Mouse (Mus musculus) bone marrow, adult 2 months (tissue): ENCODE results near the gene Trabd2b. TPM values are rescaled to one million over a fixed set of nuclear protein-coding genes. Genes with fewer than 3 reads are reported as not detected.

Source experiments
- H3K27ac ChIP-seq: fragments of 200-500 bp; 2 replicates; pipeline ENCODE4 v1.5.1; 2012; ENCODE audit warnings: low read depth, mild to moderate bottlenecking, control low read depth, inconsistent platforms, low read length; ENCODE audit not compliant: control insufficient read depth, poor library complexity, insufficient read depth
- H3K4me1 ChIP-seq: fragments of 200-500 bp; 2 replicates; pipeline ENCODE4 v1.6.1; 2011; ENCODE audit warnings: low read length; ENCODE audit not compliant: control insufficient read depth, insufficient read depth
- H3K4me3 ChIP-seq: fragments of 200-500 bp; replicated peaks from 2 replicates; pipeline ENCODE3; 2011; ENCODE audit warnings: mild to moderate bottlenecking, low read depth, low read length, control low read depth; ENCODE audit not compliant: control insufficient read depth
- CTCF ChIP-seq: fragments of 200-500 bp; IDR thresholded peaks from 2 replicates; pipeline ENCODE4 v1.5.1; 2011; ENCODE audit warnings: low read length, control low read depth; ENCODE audit not compliant: control insufficient read depth, insufficient read depth
- POLR2A ChIP-seq: fragments of 200-500 bp; IDR thresholded peaks from 2 replicates; pipeline ENCODE4 v1.6.1; 2011; ENCODE audit warnings: low read depth, mild to moderate bottlenecking, control low read depth, low read length, borderline replicate concordance; ENCODE audit not compliant: control insufficient read depth
- WGBS: fragments of 180-500 bp; shearing (Covaris S2); methylation state at CpG from one replicate; pipeline ENCODE4 v1.1.7; 2018; 5-methylcytosine and 5-hydroxymethylcytosine counted together
- polyA plus RNA-seq: library from polyadenylated mRNA; stranded (reverse); fragments of >200 nt; gene quantifications from 2 replicates; pipeline ENCODE4 v1.2.4, GENCODE M21; 2011; ENCODE audit warnings: low replicate concordance; ENCODE audit not compliant: missing spikeins, insufficient read depth, insufficient read length

Gene Trabd2b
- polyA plus RNA-seq, 1 experiment = not detected

GRCm38 (mm10) chr4:114442186-114442585 is 35.7 kb downstream of the Trabd2b start:
- Histone ChIP-seq H3K4me3 (no peak overlapping the region), H3K4me1 (no peaks in the 10 kb centered on the region), H3K27ac (no peak overlapping the region)
- TF ChIP-seq POLR2A = no peak
- no peak for TF ChIP-seq CTCF
- WGBS = 53% methylated on average over 2 of the region's 2 CpGs

- Histone ChIP-seq H3K4me1 (no peaks in the 10 kb centered on the region), H3K4me3 (no peak overlapping the region), H3K27ac (no peak overlapping the region)
- TF ChIP-seq POLR2A (no peak), CTCF (no peak)
- WGBS = 66% methylated on average over 3 of the region's 3 CpGs
Observed at GRCm38 (mm10) chr4:114442661-114443060, 36.1 kb downstream of the Trabd2b start.

GRCm38 (mm10) chr4:114448393-114449052 is 42.0 kb downstream of the Trabd2b start:
- 81% methylated on average over 9 of the region's 9 CpGs for WGBS
- H3K4me1 ChIP-seq = no peaks in the 10 kb centered on the region
- H3K27ac ChIP-seq = no peak overlapping the region
- H3K4me3 ChIP-seq = no peak overlapping the region
- TF ChIP-seq POLR2A (no peak), CTCF (no peak)

- Histone ChIP-seq H3K27ac (no peak overlapping the region), H3K4me1 (no peaks in the 10 kb centered on the region), H3K4me3 (no peak overlapping the region)
- 67% methylated on average over 3 of the region's 3 CpGs for WGBS
- TF ChIP-seq CTCF = no peak
- no peak for TF ChIP-seq POLR2A
Observed at GRCm38 (mm10) chr4:114453101-114453500, 46.6 kb downstream of the Trabd2b start.

GRCm38 (mm10) chr4:114454016-114454415 is 47.5 kb downstream of the Trabd2b start:
- TF ChIP-seq POLR2A = no peak
- no peak for TF ChIP-seq CTCF

GRCm38 (mm10) chr4:114454495-114455186 is 48.1 kb downstream of the Trabd2b start:
- no peak overlapping the region for H3K4me3 ChIP-seq
- H3K4me1 ChIP-seq = no peaks in the 10 kb centered on the region
- no peak for TF ChIP-seq CTCF
- no peak for TF ChIP-seq POLR2A
- 60% methylated on average over 3 of the region's 3 CpGs for WGBS
- no peak overlapping the region for H3K27ac ChIP-seq

More at GRCm38 (mm10) chr4:114454016-114454415, 47.5 kb downstream of the Trabd2b start:
- Histone ChIP-seq H3K27ac (no peak overlapping the region), H3K4me3 (no peak overlapping the region), H3K4me1 (no peaks in the 10 kb centered on the region)
- WGBS = 80% methylated on average over 4 of the region's 4 CpGs

GRCm38 (mm10) chr4:114457111-114457510 is 50.6 kb downstream of the Trabd2b start:
- no peaks in the 10 kb centered on the region for H3K4me1 ChIP-seq
- 70% methylated on average over 2 of the region's 2 CpGs for WGBS
- TF ChIP-seq POLR2A = no peak
- TF ChIP-seq CTCF = no peak
- no peak overlapping the region for H3K4me3 ChIP-seq
- no peak overlapping the region for H3K27ac ChIP-seq

- no peaks in the 10 kb centered on the region for H3K4me1 ChIP-seq
- H3K4me3 ChIP-seq = no peak overlapping the region
- no peak for TF ChIP-seq POLR2A
- no peak for TF ChIP-seq CTCF
- no peak overlapping the region for H3K27ac ChIP-seq
- WGBS = 68% methylated on average over 5 of the region's 5 CpGs
Observed at GRCm38 (mm10) chr4:114459591-114459990, 53.1 kb downstream of the Trabd2b start.

- Histone ChIP-seq H3K4me3 (no peak overlapping the region), H3K27ac (no peak overlapping the region), H3K4me1 (no peaks in the 10 kb centered on the region)
- TF ChIP-seq POLR2A (no peak), CTCF (no peak)
- 74% methylated on average over 5 of the region's 5 CpGs for WGBS
Observed at GRCm38 (mm10) chr4:114460401-114460800, 53.9 kb downstream of the Trabd2b start.

- Histone ChIP-seq H3K4me3 (no peak overlapping the region), H3K27ac (no peak overlapping the region), H3K4me1 (no peaks in the 10 kb centered on the region)
- no peak for TF ChIP-seq POLR2A
- no peak for TF ChIP-seq CTCF
- 82% methylated on average over 5 of the region's 5 CpGs for WGBS
Observed at GRCm38 (mm10) chr4:114461093-114461492, 54.6 kb downstream of the Trabd2b start.
